Mouse (Mus musculus) liver (tissue): ENCODE measurements around the gene Pctp.

Experiments used
- DNase-seq: peaks from one replicate; pipeline ENCODE4 v3.0.0-alpha.2; 2020; ENCODE audit warnings: mixed read lengths

The Pctp gene

DNA sequence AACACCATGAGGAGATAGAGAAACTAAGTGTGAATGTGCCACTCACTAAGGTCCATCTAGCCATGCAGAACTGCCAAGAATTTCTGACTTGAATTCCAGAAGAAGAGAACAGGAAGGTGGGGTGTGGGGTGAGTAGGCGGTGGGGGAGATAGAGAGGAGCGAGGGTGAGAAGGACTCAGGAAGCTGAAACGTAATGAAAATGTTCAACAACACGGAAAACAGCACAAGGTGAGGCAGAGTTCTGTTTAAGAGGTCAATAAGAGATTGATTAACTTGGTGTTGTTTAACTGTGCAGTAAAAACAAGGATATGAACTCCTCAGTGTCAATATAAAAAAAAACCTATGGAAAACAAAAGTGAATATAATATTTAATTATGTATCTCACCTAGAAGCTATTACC lies 3.4 kb upstream of the Pctp start:
- DNase-seq = no peak

DNA sequence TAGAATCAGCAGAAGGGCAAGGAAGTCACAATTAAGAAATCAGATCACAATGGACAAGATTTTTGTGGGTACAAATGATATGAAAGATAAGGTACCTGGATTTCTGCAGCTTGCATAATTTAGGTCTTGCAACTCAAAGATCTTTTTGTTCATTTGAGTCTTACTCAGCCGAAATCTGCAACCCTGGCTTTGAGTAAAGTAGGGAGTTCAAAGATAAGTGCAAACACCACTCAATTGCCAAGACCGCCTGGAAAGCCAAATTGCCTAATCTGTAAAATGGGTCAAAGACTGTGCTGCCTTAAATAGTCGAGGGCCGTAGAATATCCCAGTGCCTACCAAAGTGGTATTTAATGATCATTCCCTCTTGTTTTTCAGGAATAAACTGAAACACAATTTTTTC lies 692 bp upstream of the Pctp start:
- DNase-seq = no peak

DNA sequence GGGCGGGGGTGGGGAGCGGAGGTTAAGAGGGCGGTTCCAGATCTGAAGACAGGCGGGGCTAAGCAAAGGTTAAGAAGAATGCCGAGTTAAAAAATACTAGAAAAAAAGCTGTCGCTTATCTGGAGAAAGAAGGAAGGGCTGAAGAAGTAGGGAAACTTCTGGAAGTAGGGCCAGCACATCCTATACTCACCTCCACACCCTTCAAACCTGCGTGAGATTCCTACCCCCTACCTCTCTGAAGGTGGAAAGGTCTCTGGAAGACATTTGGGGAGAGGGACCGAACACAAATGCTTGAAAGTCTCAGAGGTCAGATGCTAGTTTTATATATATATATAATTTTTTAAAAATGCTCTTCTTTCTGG lies 274 bp upstream of the Pctp start:
- DNase-seq = no peak

DNA sequence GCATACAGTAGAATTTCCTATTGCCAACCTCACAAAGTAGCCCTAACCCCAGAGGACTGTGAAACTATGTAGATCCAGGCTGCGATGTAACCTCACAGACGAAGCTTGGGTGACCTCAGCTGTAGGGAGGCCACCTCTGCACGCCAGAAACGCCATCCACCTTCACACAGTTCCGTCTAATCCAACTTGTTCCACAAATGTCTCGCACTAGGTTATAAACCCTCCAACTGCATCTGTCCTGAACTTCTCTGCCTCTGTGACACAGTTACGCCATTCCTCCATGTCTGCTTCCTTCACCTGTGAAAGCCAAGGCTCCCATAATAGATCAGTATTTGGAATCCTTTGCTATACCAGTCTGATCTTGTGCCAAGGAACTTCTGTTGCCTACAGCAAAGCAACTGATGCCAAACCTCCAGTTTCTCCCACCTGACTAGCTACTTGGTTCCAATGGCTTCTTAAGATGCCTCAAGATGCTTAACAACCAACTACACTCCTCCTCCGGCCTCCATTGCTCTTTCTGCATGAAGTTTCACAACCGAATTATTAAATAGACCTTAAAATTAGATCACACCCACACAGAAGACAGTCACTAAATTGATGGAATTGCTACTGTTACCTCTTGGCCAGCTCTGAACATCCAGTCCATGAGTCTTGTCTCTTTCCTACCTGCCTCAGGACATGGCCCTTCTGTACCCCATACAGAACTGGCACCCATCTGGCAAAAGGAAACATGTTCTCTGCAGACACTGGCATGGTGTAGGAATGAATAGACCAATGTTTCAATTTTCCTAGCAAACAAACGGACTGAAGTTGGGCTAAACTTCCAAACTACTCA lies 1.1 kb downstream of the Pctp start:
- no peak for DNase-seq

DNA sequence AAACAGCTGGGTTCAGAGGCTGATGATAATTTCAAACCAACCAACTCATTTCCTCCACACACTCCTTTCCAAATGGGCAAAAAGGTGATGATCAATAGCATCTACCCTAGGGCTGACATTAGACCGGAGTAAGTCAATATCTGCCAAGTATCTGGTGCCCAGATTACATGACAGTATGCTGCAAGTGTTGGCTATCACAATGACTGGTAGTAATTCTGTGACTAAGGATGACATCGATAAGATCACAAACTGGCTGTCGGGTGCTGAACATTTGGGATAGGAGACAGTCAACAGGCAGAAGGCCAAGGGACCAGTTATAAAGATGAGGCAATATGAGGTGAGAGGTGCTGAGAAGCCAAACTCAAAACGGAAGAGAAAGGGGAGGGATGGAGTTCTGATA lies 2.0 kb downstream of the Pctp start:
- no peak for DNase-seq

DNA sequence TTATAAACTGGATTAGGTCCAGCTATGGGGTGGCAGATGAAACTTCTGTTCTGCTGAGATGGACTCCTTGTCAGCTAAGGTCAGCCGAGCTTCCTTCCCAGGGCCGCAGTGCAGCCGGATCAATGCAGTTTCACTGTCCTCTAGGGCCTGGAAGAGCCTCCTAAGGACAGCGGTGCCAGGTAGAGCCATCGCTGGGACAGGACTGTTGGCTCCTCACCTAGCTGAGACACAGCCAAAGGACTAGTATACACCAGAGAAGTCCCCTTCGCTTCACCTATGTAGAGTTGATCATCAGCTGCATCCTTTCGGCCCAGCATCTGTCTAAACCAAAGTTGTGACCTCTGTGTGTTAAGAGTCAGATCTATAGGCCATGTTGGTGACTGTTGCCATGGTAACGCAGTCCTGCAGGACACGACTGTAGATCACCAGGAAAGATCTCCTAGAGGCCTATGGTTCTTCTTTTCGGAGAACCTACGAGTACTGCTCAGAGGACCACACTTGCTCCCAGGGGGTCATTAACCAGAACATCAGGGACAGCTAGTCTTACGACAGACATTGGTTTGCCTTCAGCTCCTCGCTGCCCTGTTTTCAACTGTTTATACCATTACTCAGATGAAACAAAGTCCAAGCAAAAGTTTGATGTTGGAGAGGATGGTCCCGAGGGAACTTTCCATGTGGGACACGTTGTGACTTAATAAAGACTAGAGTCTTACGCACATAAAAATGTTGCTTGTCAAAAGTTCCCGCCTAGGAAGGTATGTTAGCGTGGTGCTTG lies 3.5 kb downstream of the Pctp start:
- no peak for DNase-seq

DNA sequence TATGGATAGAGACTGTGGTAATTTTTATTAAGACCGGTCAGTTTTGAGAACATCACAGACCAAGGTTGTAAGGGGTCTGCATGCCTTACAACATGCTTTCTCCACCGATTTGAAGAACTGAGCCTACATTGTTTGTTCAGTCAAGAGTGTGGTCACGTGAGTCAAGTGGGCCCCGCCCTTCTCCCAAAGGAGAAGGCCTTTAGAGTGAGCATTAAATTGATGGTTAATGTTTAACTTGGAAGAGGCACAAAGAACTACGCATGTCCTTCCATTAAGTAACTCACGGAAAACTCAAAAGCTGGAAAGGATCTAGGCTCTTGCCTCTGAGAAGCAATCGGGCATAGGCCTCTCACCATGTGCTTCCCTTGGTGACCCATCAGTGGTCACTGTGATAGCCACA lies 5.8 kb downstream of the Pctp start:
- DNase-seq = no peak

DNA sequence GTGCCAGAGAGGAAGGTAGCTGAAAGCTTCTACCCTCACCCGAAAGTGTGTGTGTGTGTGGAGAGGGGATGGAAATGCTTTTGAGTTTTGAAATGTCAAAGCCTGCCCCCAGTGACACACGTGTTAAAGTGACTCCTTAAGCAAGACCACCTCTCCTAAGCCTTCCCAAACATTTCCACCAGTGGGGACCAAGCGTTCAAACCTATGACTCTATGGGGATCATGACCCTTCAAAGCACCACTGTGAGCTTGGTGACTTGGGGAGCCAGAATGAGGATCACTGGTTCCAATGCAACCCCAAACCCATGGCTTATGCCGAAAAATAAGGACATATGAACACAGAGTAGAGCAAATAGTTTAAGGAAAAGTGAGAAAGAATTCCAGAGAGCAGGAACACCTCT lies 6.3 kb downstream of the Pctp start:
- DNase-seq = no peak

DNA sequence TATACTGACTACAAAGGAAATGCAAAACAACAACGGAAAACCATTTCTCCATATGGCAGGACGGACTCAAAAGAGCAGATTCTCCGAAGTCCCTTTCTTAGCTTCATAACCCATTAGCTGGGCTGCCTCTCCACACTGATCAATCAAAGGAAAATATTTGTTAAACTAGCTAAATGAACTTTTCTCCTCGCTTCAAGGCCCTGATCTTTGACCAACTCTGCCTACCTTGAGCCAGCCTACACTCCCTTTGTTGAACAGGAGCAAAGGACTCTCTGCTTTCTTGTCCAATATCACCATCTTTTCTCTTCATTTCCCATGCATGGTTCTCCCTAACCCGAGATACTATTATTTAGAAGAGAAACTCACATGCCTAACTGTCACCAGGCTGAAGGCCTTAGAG lies 7.1 kb downstream of the Pctp start:
- no peak for DNase-seq

DNA sequence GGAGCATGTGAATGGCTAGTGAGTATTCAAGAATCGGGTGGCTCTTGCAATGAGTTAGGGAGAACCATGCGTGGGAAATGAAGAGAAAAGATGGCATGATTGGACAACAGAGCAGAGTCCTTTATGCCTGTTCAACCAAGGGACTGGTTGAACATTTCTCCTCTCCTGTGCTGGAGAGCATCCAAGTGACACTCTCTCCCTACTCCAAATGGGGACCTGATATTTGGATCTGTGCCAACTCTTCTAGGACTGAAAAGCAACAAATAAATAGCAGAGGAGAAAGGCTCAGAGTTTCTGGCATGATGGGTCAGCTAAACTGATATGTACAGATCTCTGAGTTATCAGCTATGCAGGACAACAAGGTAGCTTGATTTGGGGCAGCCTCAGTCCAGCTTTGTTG lies 8.0 kb downstream of the Pctp start:
- no peak for DNase-seq

DNA sequence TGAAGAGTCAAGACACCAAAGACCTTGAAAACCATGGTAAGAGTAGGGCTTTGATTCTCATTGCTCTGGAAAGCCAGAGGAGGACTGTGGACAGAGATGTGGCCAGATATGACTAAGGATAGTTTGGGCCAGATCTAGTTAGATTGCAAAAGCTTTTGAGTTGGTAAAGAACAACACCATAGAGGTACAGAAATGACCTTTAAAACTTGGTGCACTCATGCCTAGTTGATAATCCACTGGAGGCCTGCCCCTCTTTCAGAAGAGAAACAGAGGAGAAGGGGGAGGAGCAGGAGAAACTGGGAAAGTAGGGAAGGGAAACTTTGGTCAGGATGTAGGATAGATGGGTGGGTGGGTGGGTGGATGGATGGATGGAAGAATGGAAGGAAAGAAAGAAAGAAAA lies 11.0 kb downstream of the Pctp start:
- no peak for DNase-seq

DNA sequence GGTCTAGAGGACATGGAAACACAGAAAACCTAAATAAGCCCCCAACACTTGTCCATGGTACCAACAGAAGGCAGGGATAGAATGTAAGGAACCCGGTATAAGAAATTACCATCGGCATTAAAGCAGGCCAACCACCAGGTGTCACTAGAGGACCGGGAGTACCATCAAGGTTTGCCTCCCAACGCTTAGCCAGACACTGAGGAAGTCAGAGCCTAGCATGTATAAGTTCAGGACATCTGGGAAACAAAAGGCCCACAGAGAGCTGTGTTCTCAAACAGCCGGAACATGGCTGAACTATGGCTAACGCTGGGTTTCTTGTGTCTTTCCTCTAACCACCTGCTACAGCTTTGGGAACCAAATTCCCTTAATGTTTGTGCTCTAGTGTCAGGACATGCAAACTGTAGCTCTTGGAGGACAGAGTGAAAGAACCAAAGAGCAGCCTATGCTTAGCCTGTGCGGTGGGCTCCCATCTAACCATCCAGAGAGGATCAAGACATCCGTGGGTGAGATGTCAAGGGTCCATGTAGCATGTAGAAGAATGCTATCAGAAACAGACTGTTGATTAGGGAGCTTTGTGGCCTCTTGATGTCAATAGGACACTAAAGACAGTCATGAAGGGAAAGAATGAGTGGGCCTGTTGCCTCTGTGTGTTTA lies 13.6 kb downstream of the Pctp start:
- DNase-seq = peak; percentile 70

DNA sequence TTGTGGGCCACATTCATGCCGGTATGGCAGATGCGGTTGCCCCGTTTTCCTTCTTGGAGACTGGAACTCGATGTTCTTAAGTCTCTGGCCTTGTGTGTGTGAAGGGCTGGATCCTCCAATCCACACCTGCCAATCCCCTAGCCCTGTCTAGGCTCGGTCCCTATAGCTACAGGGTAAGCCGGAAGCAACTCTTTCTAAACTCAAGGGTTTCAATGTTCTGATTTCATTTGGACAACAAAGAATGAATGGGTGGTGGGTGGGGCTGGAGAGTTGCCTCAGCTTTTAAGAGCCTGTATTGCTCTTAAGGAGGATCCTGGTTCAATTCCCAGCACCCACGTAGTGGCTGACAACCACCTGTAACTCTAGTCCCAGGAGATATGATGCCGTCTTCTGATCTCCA lies 16.2 kb downstream of the Pctp start:
- no peak for DNase-seq

DNA sequence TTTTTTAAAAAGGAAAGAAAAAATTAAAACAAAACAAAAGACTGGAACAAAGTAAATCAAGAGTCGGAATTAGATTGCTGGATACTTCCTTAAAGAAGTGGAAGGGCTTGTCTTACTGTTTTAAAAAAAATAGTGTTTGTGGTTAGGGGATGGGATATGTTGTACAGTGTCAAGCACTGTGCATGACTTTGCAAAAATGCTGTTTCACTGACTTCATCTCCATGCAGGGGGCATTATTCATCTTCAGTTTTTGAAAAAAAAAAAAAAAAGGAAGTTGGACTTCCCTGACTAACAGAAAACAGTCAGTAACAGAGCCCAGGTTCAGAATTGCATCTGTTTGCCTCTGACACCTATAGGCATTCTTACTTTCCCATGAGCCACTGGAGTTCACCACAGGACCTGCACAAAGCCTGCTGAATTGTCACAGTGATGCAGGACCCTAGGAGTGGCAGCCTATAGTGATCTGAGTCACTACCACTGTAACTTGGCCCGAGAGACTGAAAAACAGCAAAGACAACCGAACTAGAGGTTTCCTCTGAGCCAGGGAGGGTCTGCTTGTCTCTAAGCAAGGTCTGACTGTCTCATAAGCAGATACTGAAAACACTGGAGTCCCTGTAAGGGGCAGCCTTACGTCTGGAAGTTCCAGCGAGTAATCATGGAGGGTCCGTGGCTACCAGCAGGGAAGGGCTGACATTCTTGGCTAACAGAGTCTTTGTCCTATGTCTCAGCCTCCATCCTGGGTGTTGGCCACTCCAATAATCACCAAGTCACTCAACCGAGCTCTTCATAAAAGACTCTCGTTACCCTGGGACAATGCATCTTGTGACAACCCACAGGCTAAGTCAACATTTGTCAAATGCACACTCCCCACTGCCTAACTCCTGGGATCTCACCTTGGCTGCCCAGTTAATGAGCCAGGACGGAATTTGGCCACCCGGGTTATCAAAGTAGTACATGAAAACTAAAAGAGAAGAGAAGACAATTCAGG lies 17.2 kb downstream of the Pctp start:
- DNase-seq = no peak

DNA sequence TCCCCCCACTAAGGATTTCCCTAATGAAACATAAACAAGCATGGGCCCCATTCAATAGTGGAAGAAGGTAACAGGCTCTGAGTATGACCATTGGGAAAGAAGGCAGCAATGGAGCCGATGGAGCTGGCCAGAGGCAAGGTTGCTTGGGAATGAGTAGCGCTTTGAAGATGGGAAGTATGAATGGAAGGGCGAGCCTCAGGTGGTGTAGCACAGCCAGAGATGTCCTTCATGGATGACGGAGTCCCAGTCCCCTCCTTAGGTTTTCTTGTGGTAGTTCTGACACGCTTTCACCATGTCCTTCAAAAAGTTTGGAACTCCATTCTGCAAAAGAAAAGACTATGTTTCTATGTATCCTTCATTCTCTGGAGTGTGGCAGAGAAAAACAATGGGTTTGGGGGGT lies 18.3 kb downstream of the Pctp start:
- DNase-seq = no peak

DNA sequence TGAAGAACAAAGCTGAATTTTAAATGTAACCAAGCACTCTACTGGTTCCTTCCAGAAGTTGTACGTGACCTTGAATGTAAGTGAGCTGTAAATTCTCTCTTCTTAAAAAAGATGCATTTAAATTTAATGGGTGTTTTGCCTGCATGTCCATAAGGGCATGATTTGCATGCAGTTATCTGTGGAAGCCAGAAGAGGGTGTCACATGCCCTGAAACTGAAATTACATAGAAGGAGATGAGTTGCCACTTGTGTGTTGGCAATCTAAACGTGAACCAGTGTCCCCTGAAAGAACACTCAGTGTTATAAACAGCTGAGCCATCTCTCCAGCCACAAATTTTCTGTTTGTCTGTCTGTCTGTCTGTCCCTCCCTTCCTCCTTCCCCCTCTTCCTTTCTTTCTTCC lies 19.8 kb downstream of the Pctp start:
- no peak for DNase-seq

DNA sequence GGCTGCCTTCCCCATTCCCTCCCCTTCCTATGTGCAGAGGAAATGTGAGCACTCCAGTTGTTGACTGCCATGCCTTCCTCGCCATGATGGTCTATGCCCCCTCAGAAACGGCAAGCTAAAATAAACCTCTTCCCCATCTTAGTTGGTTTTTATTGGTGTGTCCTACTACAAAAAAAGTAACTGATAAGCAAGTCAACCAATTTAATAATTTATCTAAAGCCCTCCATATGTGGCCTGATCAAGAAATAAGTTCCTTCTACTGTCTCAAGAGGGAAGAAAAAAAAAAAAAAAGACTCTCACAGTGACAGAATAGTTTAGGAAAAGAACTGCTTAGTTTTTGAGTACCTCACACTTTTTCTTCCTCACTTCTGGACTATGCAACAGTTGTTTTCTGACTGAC lies 22.6 kb downstream of the Pctp start:
- DNase-seq = no peak

DNA sequence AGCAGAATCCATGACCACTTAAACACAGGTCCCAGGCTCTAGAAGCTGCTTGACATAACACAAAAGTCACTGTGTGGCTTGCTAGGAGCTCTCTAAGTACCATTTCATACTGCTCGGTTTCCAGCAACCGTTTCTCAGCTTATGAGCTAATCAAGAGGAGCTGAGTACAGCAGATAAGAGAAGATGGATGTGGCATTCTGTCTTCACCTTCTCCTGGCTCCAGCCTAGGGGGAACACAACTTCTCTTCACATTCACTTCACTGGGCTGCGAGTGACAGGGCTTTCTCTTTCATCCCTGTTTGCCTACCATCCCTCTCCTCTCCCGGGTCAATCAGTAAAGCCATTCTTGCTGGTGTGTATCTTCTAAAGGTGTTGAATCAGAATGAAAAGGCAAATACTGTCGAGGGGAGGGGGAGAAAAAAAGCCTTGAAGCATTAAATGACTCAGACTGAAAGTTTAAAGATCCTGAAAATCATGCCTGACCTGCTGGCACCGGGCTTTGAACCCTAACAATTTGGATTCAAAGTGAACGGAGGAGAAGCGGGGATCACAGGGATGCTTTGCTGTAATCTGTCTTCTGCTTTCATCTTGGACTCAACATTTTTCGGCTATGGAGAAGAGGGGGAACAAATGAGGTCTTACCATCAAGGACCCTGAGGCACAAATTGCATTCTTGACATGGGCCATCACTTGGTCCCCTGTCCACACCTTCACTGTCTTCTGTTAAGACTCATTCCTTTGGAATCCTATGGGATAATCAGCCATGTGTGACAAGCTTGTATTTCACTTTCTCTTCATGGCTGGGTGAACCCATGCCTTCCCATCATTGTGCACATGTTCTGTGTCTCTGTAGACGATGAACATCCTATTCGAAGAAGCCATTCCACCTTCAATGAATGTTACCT lies 23.5 kb downstream of the Pctp start:
- no peak for DNase-seq

DNA sequence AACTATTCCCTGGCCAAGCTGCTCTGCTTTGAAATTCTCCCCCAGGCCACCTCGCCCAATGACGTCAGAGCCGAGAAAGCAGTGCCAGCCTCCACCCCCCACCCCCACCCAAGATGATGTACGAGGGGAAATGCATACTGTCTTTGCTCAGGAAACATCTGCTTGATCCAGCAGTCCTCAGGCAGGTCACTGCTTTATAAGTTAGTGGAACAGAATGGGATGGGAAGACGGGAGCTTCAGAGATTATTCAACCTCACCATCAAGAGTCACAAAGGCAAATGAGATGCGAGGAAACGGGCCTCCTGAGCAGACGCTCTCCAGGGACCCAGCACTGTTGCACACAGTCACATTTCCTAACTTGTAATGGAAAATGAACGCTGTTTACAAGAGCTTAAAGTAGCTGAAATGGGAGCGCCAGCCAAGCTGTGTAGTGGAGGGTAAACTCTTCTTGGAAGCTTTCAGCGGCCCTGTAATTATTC lies 24.3 kb downstream of the Pctp start:
- DNase-seq = no peak

DNA sequence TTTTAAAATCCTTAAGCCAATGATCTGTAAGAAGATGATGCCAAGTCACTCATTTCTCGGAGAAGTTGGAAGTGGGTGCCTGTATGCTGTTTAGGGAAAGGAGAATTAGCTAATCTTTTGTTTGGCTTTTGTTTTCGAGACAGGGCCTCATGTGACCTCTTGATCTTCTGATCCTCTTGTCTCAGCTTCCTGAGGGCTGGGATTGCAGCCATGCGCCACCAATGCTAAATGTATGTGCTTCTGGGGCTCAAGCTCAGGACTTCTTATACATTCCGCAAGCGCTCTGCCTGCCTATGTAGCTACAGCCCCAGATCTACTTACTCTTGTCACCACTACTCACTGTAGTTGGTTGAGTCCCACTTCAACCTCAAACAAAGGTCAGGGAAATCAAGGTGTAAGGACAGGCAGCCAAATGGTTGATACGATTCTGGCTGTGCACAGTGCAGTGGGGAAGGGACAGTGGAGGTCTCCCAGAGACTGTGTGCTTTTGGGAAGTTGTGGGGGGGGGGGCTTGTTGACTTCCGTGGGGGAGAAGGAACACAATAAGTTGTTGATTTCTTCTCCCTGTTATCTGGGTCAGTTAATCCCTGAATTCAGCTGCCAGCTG lies 24.8 kb downstream of the Pctp start:
- no peak for DNase-seq

DNA sequence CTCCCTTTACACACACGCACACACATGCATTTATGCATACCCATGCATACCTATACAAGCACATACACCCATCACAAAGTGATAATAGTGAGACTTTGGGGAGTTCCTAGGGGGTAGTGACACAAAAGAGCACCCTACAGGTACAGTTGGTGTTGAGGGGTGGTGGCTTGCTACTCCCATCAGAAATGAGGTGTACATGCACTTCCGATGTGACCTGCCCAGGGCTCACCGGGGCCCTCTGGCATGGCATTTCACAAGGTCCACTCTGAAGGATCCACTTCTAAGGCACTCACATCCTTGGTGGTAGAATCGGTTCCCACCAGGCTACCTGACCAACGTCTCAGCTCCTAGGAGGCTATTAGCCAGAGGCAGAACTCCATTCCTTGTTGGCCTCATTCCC lies 26.3 kb downstream of the Pctp start:
- DNase-seq = no peak
